Mouse (Mus musculus): ENCODE measurements around the gene G6pc2. TPM values are rescaled to one million over a fixed set of nuclear protein-coding genes. Genes with fewer than 3 reads are reported as not detected.

The G6pc2 gene
- polyA plus RNA-seq, 2 experiments = 0.06 to 0.10 TPM

GRCm38 (mm10) chr2:69205791-69206351 is 5.0 kb upstream of the G6pc2 start, which contains the start of gene Spc25:
Spc25 (minus strand) TSS chr2:69206194.
- Histone ChIP-seq H3K9me3 (ENCODE audit: control insufficient read depth, low read length) (no peaks in the 10 kb centered on the region), H3K9ac (ENCODE audit: low read depth, low read length, severe bottlenecking) (peak within 1 kb of the TSS; percentile 80), H3K27ac (replicated peaks; ENCODE audit: low read depth, low read length) (peak within 1 kb of the TSS; percentile 39; the same call in 1 of the 2 replicates), H3K4me2 (replicated peaks; ENCODE audit: low read depth, low read length, severe bottlenecking) (peak within 1 kb of the TSS; percentile 77), H3K4me1 (ENCODE audit: control insufficient read depth, insufficient read depth, low read length) (peaks cover 3% of the 10 kb centered on the region; the same call in 1 of the 2 replicates), H3K27me3 (ENCODE audit: control insufficient read depth, insufficient read depth, low read length) (no peaks in the 10 kb centered on the region), H3K36me3 (ENCODE audit: control insufficient read depth, insufficient read depth, low read length) (peaks cover 23% of the 10 kb centered on the region), H3K4me3 (replicated peaks; ENCODE audit: low read length) (peak within 1 kb of the TSS; percentile 77)
- 0% methylated on average over 28 of the region's 46 CpGs for WGBS
- peak; percentile 99 for ATAC-seq (ENCODE audit: low FRiP score, low read depth)
- DNase-seq (ENCODE audit: low spot score) = peak; percentile 97
- peak; percentile 70; the same call in 1 of the 2 replicates for TF ChIP-seq POLR2A (IDR thresholded peaks at IDR 0.05; ENCODE audit: borderline replicate concordance, extremely low read depth, insufficient read depth, insufficient read length)

- WGBS = 18% methylated on average over 7 of the region's 7 CpGs
- Histone ChIP-seq H3K36me3 (ENCODE audit: control insufficient read depth, insufficient read depth, low read length) (peaks cover 17% of the 10 kb centered on the region), H3K9ac (ENCODE audit: low read depth, low read length, severe bottlenecking) (peak overlapping the region; percentile 0; the same call in 1 of the 2 replicates), H3K27ac (replicated peaks; ENCODE audit: low read depth, low read length) (no peak overlapping the region), H3K9me3 (ENCODE audit: control insufficient read depth, low read length) (no peaks in the 10 kb centered on the region), H3K4me1 (ENCODE audit: control insufficient read depth, insufficient read depth, low read length) (peaks cover 3% of the 10 kb centered on the region; the same call in 1 of the 2 replicates), H3K4me3 (replicated peaks; ENCODE audit: low read length) (peak overlapping the region; percentile 77), H3K4me2 (replicated peaks; ENCODE audit: low read depth, low read length, severe bottlenecking) (peak overlapping the region; percentile 40), H3K27me3 (ENCODE audit: control insufficient read depth, insufficient read depth, low read length) (no peaks in the 10 kb centered on the region)
- no peak for TF ChIP-seq POLR2A (IDR thresholded peaks at IDR 0.05; ENCODE audit: borderline replicate concordance, extremely low read depth, insufficient read depth, insufficient read length)
- ATAC-seq (ENCODE audit: low FRiP score, low read depth) (0 out of 2 replicates have a peak, but pooled peaks have one; percentile 19), DNase-seq (ENCODE audit: low spot score) (no peak)
Measured at GRCm38 (mm10) chr2:69206523-69206922, 4.3 kb upstream of the G6pc2 start.

- DNase-seq (ENCODE audit: low spot score) = no peak
- TF ChIP-seq POLR2A (IDR thresholded peaks at IDR 0.05; ENCODE audit: borderline replicate concordance, extremely low read depth, insufficient read depth, insufficient read length) = no peak
- WGBS = 85% methylated on average over 3 of the region's 3 CpGs
Measured at GRCm38 (mm10) chr2:69209684-69210083, 1.2 kb upstream of the G6pc2 start.

GRCm38 (mm10) chr2:69212652-69213051 is 1.8 kb downstream of the G6pc2 start:
- WGBS = 59% methylated on average over 10 of the region's 10 CpGs

More at GRCm38 (mm10) chr2:69209684-69210083, 1.2 kb upstream of the G6pc2 start:
- Histone ChIP-seq H3K27ac (replicated peaks; ENCODE audit: low read depth, low read length) (no peak overlapping the region), H3K9ac (ENCODE audit: low read depth, low read length, severe bottlenecking) (no peak overlapping the region), H3K36me3 (ENCODE audit: control insufficient read depth, insufficient read depth, low read length) (no peaks in the 10 kb centered on the region), H3K4me3 (replicated peaks; ENCODE audit: low read length) (no peak overlapping the region), H3K27me3 (ENCODE audit: control insufficient read depth, insufficient read depth, low read length) (no peaks in the 10 kb centered on the region), H3K9me3 (ENCODE audit: control insufficient read depth, low read length) (no peaks in the 10 kb centered on the region), H3K4me1 (ENCODE audit: control insufficient read depth, insufficient read depth, low read length) (peaks cover 3% of the 10 kb centered on the region; the same call in 1 of the 2 replicates), H3K4me2 (replicated peaks; ENCODE audit: low read depth, low read length, severe bottlenecking) (no peak overlapping the region)
- no peak for ATAC-seq (ENCODE audit: low FRiP score, low read depth)

GRCm38 (mm10) chr2:69215242-69215641 is 4.4 kb downstream of the G6pc2 start:
- WGBS = 69% methylated on average over 7 of the region's 7 CpGs
- Histone ChIP-seq H3K4me1 (ENCODE audit: control insufficient read depth, insufficient read depth, low read length) (no peaks in the 10 kb centered on the region), H3K4me2 (replicated peaks; ENCODE audit: low read depth, low read length, severe bottlenecking) (no peak overlapping the region), H3K27ac (replicated peaks; ENCODE audit: low read depth, low read length) (no peak overlapping the region), H3K27me3 (ENCODE audit: control insufficient read depth, insufficient read depth, low read length) (no peaks in the 10 kb centered on the region), H3K9me3 (ENCODE audit: control insufficient read depth, low read length) (no peaks in the 10 kb centered on the region), H3K9ac (ENCODE audit: low read depth, low read length, severe bottlenecking) (no peak overlapping the region), H3K36me3 (ENCODE audit: control insufficient read depth, insufficient read depth, low read length) (no peaks in the 10 kb centered on the region), H3K4me3 (replicated peaks; ENCODE audit: low read length) (no peak overlapping the region)
- no peak for ATAC-seq (ENCODE audit: low FRiP score, low read depth)
- no peak for TF ChIP-seq POLR2A (IDR thresholded peaks at IDR 0.05; ENCODE audit: borderline replicate concordance, extremely low read depth, insufficient read depth, insufficient read length)
- DNase-seq (ENCODE audit: low spot score) = peak; percentile 19

More at GRCm38 (mm10) chr2:69212652-69213051, 1.8 kb downstream of the G6pc2 start:
- Histone ChIP-seq H3K27ac (replicated peaks; ENCODE audit: low read depth, low read length) (no peak overlapping the region), H3K9ac (ENCODE audit: low read depth, low read length, severe bottlenecking) (no peak overlapping the region), H3K27me3 (ENCODE audit: control insufficient read depth, insufficient read depth, low read length) (no peaks in the 10 kb centered on the region), H3K4me2 (replicated peaks; ENCODE audit: low read depth, low read length, severe bottlenecking) (no peak overlapping the region), H3K36me3 (ENCODE audit: control insufficient read depth, insufficient read depth, low read length) (no peaks in the 10 kb centered on the region), H3K4me1 (ENCODE audit: control insufficient read depth, insufficient read depth, low read length) (no peaks in the 10 kb centered on the region), H3K4me3 (replicated peaks; ENCODE audit: low read length) (no peak overlapping the region), H3K9me3 (ENCODE audit: control insufficient read depth, low read length) (no peaks in the 10 kb centered on the region)
- DNase-seq (ENCODE audit: low spot score) = no peak
- no peak for TF ChIP-seq POLR2A (IDR thresholded peaks at IDR 0.05; ENCODE audit: borderline replicate concordance, extremely low read depth, insufficient read depth, insufficient read length)
- no peak for ATAC-seq (ENCODE audit: low FRiP score, low read depth)

All from limb, embryonic 14.5 days (tissue).